ENCODE assay signal across 10 mouse cellular contexts in the genomic region with DNA sequence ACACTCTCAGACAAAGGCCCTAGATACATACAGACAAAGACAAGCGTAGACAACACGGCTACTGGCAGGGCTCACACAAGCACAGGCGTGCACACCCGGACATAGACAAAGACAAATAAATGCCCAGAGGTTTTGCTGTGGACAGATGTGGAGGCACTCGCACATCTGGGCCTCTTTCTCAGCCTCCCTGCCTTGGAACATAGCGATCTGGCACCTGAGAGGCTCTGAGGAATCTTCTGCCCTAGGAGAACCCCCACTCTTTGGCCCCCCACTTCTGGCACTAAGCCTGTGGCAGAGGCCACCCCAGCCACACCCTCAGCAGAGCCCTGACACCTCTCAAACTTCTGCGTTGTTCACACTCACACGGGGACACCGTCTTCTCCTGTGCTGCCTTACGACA. TPM values are rescaled to one million over a fixed set of nuclear protein-coding genes. Genes with fewer than 3 reads are reported as not detected.
DNase-seq lines count a peak whose midpoint lies in the region; ATAC-seq and TF ChIP-seq lines count a peak whose summit lies in the region.
"Had no signal": no experiment of that assay in that cellular context is flagged by ENCODE, and none has a peak within 500 bp of the region (broad histone marks: within the 10 kb centered on the region; RNA-seq: fewer than 3 reads in every experiment).

No protein-coding gene starts in this region.

- H3K4me1 ChIP-seq in forebrain, embryonic 12.5 days, result peaks cover 75% of the 10 kb centered on the region
- peaks cover 34% of the 10 kb centered on the region for H3K4me1 ChIP-seq in forebrain, embryonic 11.5 days (replicated peaks; ENCODE audit: control insufficient read depth, insufficient read depth, low read length)
- peaks cover 40% of the 10 kb centered on the region for H3K4me1 ChIP-seq in hindbrain, embryonic 11.5 days (replicated peaks; ENCODE audit: control insufficient read depth, insufficient read depth, low read length)
- peaks cover 73% of the 10 kb centered on the region for H3K4me1 ChIP-seq in neural tube, embryonic 13.5 days (replicated peaks)

- DNase-seq in forebrain, embryonic 11.5 days (ENCODE audit: low spot score), result no peak
- DNase-seq in layer of hippocampus, adult 2 months (ENCODE audit: low spot score in 2 of 2), result no peak
- no peak for DNase-seq in layer of hippocampus, postnatal 14 days (ENCODE audit: low spot score in 2 of 2)
- DNase-seq in hindbrain, embryonic 11.5 days (ENCODE audit: low spot score), result no peak
- no peak for DNase-seq in cerebellum, adult 9-10 months
- DNase-seq in layer of hippocampus, adult 8-10 months (ENCODE audit: low spot score in 2 of 2), result no peak
- DNase-seq: kidney, adult 9 months had no signal

- 0 out of 2 replicates have a peak overlapping the region, but pooled peaks have one; percentile 17 for H3K9ac ChIP-seq in forebrain, embryonic 12.5 days
- no peak overlapping the region for H3K9ac ChIP-seq in forebrain, embryonic 11.5 days (ENCODE audit: low read length)
- no peak overlapping the region for H3K9ac ChIP-seq in hindbrain, embryonic 11.5 days (ENCODE audit: low read depth, low read length)
- peak overlapping the region; percentile 23; the same call in 1 of the 2 replicates for H3K9ac ChIP-seq in neural tube, embryonic 13.5 days
- H3K9ac ChIP-seq: liver, embryonic 14.5 days had no signal

- no peaks in the 10 kb centered on the region for H3K27me3 ChIP-seq in forebrain, embryonic 12.5 days
- H3K27me3 ChIP-seq in forebrain, embryonic 11.5 days (ENCODE audit: control insufficient read depth, insufficient read depth, low read length), result no peaks in the 10 kb centered on the region
- H3K27me3 ChIP-seq in hindbrain, embryonic 11.5 days (ENCODE audit: control insufficient read depth, insufficient read depth, low read length), result no peaks in the 10 kb centered on the region
- no peaks in the 10 kb centered on the region for H3K27me3 ChIP-seq in neural tube, embryonic 13.5 days

- WGBS in forebrain, embryonic 12.5 days, result 80% methylated on average over 10 of the region's 10 CpGs
- 76% methylated on average over 10 of the region's 10 CpGs for WGBS in forebrain, embryonic 11.5 days
- WGBS in hindbrain, embryonic 11.5 days, result 75% methylated on average over 10 of the region's 10 CpGs
- 71% methylated on average over 10 of the region's 10 CpGs for WGBS in neural tube, embryonic 13.5 days

- H3K36me3 ChIP-seq in forebrain, embryonic 12.5 days (replicated peaks), result no peaks in the 10 kb centered on the region
- no peaks in the 10 kb centered on the region for H3K36me3 ChIP-seq in forebrain, embryonic 11.5 days (ENCODE audit: control insufficient read depth, insufficient read depth, low read length)
- no peaks in the 10 kb centered on the region for H3K36me3 ChIP-seq in hindbrain, embryonic 11.5 days (ENCODE audit: control insufficient read depth, insufficient read depth, low read length)
- H3K36me3 ChIP-seq in neural tube, embryonic 13.5 days, result no peaks in the 10 kb centered on the region; the same call in 1 of the 2 replicates

- no peak for ATAC-seq in forebrain, embryonic 12.5 days (ENCODE audit: low FRiP score)
- no peak for ATAC-seq in forebrain, embryonic 11.5 days (replicated peaks; ENCODE audit: low FRiP score)
- ATAC-seq in hindbrain, embryonic 11.5 days (ENCODE audit: low FRiP score), result no peak
- ATAC-seq in neural tube, embryonic 13.5 days (ENCODE audit: low read depth), result no peak

- peak overlapping the region; percentile 50 for H3K27ac ChIP-seq in forebrain, embryonic 12.5 days
- H3K27ac ChIP-seq in forebrain, embryonic 11.5 days (ENCODE audit: low read depth, low read length), result no peak overlapping the region
- H3K27ac ChIP-seq in layer of hippocampus, adult 2 months, result peak overlapping the region; percentile 69
- peak overlapping the region; percentile 67 for H3K27ac ChIP-seq in hindbrain, embryonic 11.5 days (ENCODE audit: low read depth, low read length)
- H3K27ac ChIP-seq in neural tube, embryonic 13.5 days (replicated peaks), result peak overlapping the region; percentile 79
- H3K27ac ChIP-seq: liver, embryonic 14.5 days had no signal

- H3K4me3 ChIP-seq in forebrain, embryonic 12.5 days (replicated peaks), result no peak overlapping the region
- H3K4me3 ChIP-seq in forebrain, embryonic 11.5 days (ENCODE audit: low read depth, low read length), result no peak overlapping the region
- no peak overlapping the region for H3K4me3 ChIP-seq in layer of hippocampus, adult 2 months
- no peak overlapping the region for H3K4me3 ChIP-seq in hindbrain, embryonic 11.5 days (ENCODE audit: low read depth, low read length)
- no peak overlapping the region for H3K4me3 ChIP-seq in neural tube, embryonic 13.5 days

- no peak for TF ChIP-seq CTCF in layer of hippocampus, adult 2 months (conservative IDR thresholded peaks at IDR 0.05)

- H3K4me2 ChIP-seq in forebrain, embryonic 12.5 days, result no peak overlapping the region
- no peak overlapping the region for H3K4me2 ChIP-seq in forebrain, embryonic 11.5 days (ENCODE audit: low read depth, low read length, severe bottlenecking)
- H3K4me2 ChIP-seq in hindbrain, embryonic 11.5 days (replicated peaks; ENCODE audit: low read depth, low read length), result no peak overlapping the region
- H3K4me2 ChIP-seq in neural tube, embryonic 13.5 days, result no peak overlapping the region

- no peaks in the 10 kb centered on the region for H3K9me3 ChIP-seq in forebrain, embryonic 12.5 days
- H3K9me3 ChIP-seq in forebrain, embryonic 11.5 days (ENCODE audit: control insufficient read depth, low read length), result no peaks in the 10 kb centered on the region
- H3K9me3 ChIP-seq in hindbrain, embryonic 11.5 days (ENCODE audit: control insufficient read depth, low read length), result no peaks in the 10 kb centered on the region
- H3K9me3 ChIP-seq in neural tube, embryonic 13.5 days, result no peaks in the 10 kb centered on the region

RNA-seq across cellular contexts. Expression of a gene that starts 15.2 kb away (rescaled TPM):
- polyA plus RNA-seq in forebrain, embryonic 12.5 days (2016; fragmentation: Nextera tagmentation; extraction: Ambion mirVana), result 7.2 and 8.1 TPM in 2 replicates
- 5.5 and 7.5 TPM in 2 replicates for polyA plus RNA-seq in forebrain, embryonic 11.5 days (2014; fragmentation: Nextera tagmentation; extraction: Ambion mirVana)
- total RNA-seq in layer of hippocampus, adult 2 months (2021), result 100 to 1,000 TPM; 108 to 113 TPM
- 10 to 100 TPM; 88.6 to 96.3 TPM for total RNA-seq in layer of hippocampus, postnatal 14 days (2021)
- polyA plus RNA-seq in hindbrain, embryonic 11.5 days (2014; fragmentation: Nextera tagmentation; extraction: Ambion mirVana), result 6.8 and 9.0 TPM in 2 replicates
- polyA plus RNA-seq in neural tube, embryonic 13.5 days (2015; fragmentation: Nextera tagmentation; extraction: Ambion mirVana), result 9.4 and 9.9 TPM in 2 replicates
- 100 to 1,000 TPM in 3 of 4 experiments, 10 to 100 TPM in 1; 99.1 to 116 (median 106) TPM for total RNA-seq in layer of hippocampus, adult 8-10 months (2022)

RNA-seq across cellular contexts. Expression of a gene that starts 52.4 kb away (rescaled TPM):
- 0.12 and 0.20 TPM in 2 replicates for polyA plus RNA-seq in forebrain, embryonic 12.5 days (2016; fragmentation: Nextera tagmentation; extraction: Ambion mirVana)
- polyA plus RNA-seq in forebrain, embryonic 11.5 days (2014; fragmentation: Nextera tagmentation; extraction: Ambion mirVana), result 0.13 TPM in 1 of 2 replicates, not detected in the other
- total RNA-seq in layer of hippocampus, adult 2 months (2021), result under 1 TPM in 1 of 2 experiments, not detected in 1; 0.12 TPM
- not detected for total RNA-seq in layer of hippocampus, postnatal 14 days (2021)
- 0.08 and 0.34 TPM in 2 replicates for polyA plus RNA-seq in hindbrain, embryonic 11.5 days (2014; fragmentation: Nextera tagmentation; extraction: Ambion mirVana)
- polyA plus RNA-seq in neural tube, embryonic 13.5 days (2015; fragmentation: Nextera tagmentation; extraction: Ambion mirVana), result not detected in 2 replicates
- 1 to 10 TPM in 2 of 4 experiments, under 1 TPM in 1, not detected in 1; 0.19 to 3.9 (median 3.4) TPM for total RNA-seq in layer of hippocampus, adult 8-10 months (2022)

Comparison
In these comparisons a context has a peak if more than half of its experiments do, and no peak if none do; other contexts are left out.
1. H3K9ac ChIP-seq: peak in forebrain, embryonic 12.5 days (single experiment) and neural tube, embryonic 13.5 days (single experiment); none in forebrain, embryonic 11.5 days (single experiment) and hindbrain, embryonic 11.5 days (single experiment).